16 mouse cellular contexts compared by ENCODE assay signal in the genomic region with DNA sequence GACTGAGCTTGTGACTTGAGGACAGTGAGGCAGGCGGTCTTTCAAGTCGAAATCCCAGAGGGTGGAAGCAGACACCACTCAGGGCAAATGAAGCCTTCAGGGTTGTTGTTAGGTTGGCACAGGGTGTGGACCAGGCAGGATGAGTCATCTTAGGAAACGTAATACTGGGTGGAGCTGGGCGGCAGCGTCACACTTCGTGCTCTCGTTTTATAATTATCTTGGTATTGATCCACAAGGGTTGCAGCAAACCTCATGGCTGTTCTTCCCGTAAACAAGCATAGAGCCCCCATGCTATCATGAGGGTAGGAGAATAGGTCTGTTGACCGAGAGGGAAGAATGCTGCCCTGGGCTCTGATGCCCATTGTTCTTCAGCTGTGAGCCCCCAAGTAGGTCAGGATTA. TPM values are rescaled to one million over a fixed set of nuclear protein-coding genes. Genes with fewer than 3 reads are reported as not detected.
DNase-seq lines count a peak whose midpoint lies in the region; ATAC-seq lines count a peak whose summit lies in the region.
"Had no signal": no experiment of that assay in that cellular context is flagged by ENCODE, and none has a peak within 500 bp of the region (broad histone marks: within the 10 kb centered on the region; RNA-seq: fewer than 3 reads in every experiment).

No protein-coding gene starts in this region.

- no peak overlapping the region for H3K9ac ChIP-seq in liver, embryonic 12.5 days
- H3K9ac ChIP-seq: heart, embryonic 12.5 days; limb, embryonic 12.5 days had no signal

- no peaks in the 10 kb centered on the region for H3K36me3 ChIP-seq in liver, embryonic 12.5 days
- H3K36me3 ChIP-seq: heart, embryonic 12.5 days; hindbrain, embryonic 10.5 days; limb, embryonic 12.5 days had no signal

- peak; percentile 85 for ATAC-seq in monocyte, adult 5-6 weeks (replicated peaks; ENCODE audit: insufficient number of reproducible peaks, low FRiP score, low TSS enrichment, poor library complexity, severe bottlenecking)
- ATAC-seq in liver, embryonic 12.5 days = no peak

- DNase-seq in adrenal gland, postnatal 14 days = peak; percentile 29
- no peak for DNase-seq in adrenal gland, adult 8-10 months
- DNase-seq in 3134 (ENCODE audit: extremely low read depth, insufficient read length, low spot score) (peak; percentile 38), NIH3T3 (ENCODE audit: low read depth) (peak; percentile 51)
- DNase-seq in layer of hippocampus, adult 9-11 months = no peak
- no peak for DNase-seq in natural killer cell, adult 2 months (ENCODE audit: low spot score in 2 of 2)
- DNase-seq: B cell, adult 2 months; cerebellum, adult 8-10 months; kidney, adult 11 months; kidney, postnatal 25 days; thymus, postnatal 14 days had no signal

- 63% methylated on average over 9 of the region's 9 CpGs for WGBS in liver, embryonic 12.5 days (ENCODE audit: insufficient replicate concordance)

- no peak overlapping the region for H3K4me3 ChIP-seq in liver, embryonic 12.5 days
- H3K4me3 ChIP-seq: heart, embryonic 12.5 days; hindbrain, embryonic 10.5 days; limb, embryonic 12.5 days had no signal

- no peak overlapping the region for H3K4me2 ChIP-seq in liver, embryonic 12.5 days
- H3K4me2 ChIP-seq: heart, embryonic 12.5 days; limb, embryonic 12.5 days had no signal

- H3K4me1 ChIP-seq in liver, embryonic 12.5 days = no peaks in the 10 kb centered on the region
- H3K4me1 ChIP-seq: heart, embryonic 12.5 days; limb, embryonic 12.5 days had no signal

- no peaks in the 10 kb centered on the region for H3K9me3 ChIP-seq in liver, embryonic 12.5 days (replicated peaks)
- H3K9me3 ChIP-seq: heart, embryonic 12.5 days; hindbrain, embryonic 10.5 days; limb, embryonic 12.5 days had no signal

- no peak overlapping the region for H3K27ac ChIP-seq in liver, embryonic 12.5 days
- H3K27ac ChIP-seq: hindbrain, embryonic 10.5 days; limb, embryonic 12.5 days had no signal

- H3K27me3 ChIP-seq in liver, embryonic 12.5 days (replicated peaks) = 0 out of 2 replicates have a peak, but pooled peaks cover under 1% of the 10 kb centered on the region
- H3K27me3 ChIP-seq: heart, embryonic 12.5 days; limb, embryonic 12.5 days had no signal

RNA-seq across cellular contexts. Expression of a gene that starts 25.9 kb away (rescaled TPM):
- total RNA-seq in adrenal gland, postnatal 14 days (2021) = 23.0 and 23.6 TPM in 2 replicates
- 10 to 100 TPM; 21.5 to 30.6 (median 24.0) TPM for total RNA-seq in adrenal gland, adult 8-10 months (2022)
- 14.7 to 27.1 TPM (median 23.8 TPM) in 3 replicates for total RNA-seq in monocyte, adult 5-6 weeks (2017)
- polyA plus RNA-seq in liver, embryonic 12.5 days (2016; fragmentation: Nextera tagmentation; extraction: Ambion mirVana) = 5.3 and 5.6 TPM in 2 replicates

RNA-seq across cellular contexts. Expression of a gene that starts 41.7 kb away (rescaled TPM):
- 33.2 and 35.1 TPM in 2 replicates for total RNA-seq in adrenal gland, postnatal 14 days (2021)
- 10 to 100 TPM; 36.2 to 46.8 (median 38.1) TPM for total RNA-seq in adrenal gland, adult 8-10 months (2022)
- total RNA-seq in monocyte, adult 5-6 weeks (2017) = 35.3 to 43.4 TPM (median 37.8 TPM) in 3 replicates
- 11.5 and 12.7 TPM in 2 replicates for polyA plus RNA-seq in liver, embryonic 12.5 days (2016; fragmentation: Nextera tagmentation; extraction: Ambion mirVana)

Comparison
In these comparisons a context has a peak if more than half of its experiments do, and no peak if none do; other contexts are left out.
1. DNase-seq: peak in adrenal gland, postnatal 14 days (single experiment), 3134 (single experiment) and NIH3T3 (single experiment); none in adrenal gland, adult 8-10 months (single experiment), layer of hippocampus, adult 9-11 months (single experiment) and natural killer cell, adult 2 months (0 of 2).